Mouse (Mus musculus): ENCODE measurements around the gene Tiam1.

DNA sequence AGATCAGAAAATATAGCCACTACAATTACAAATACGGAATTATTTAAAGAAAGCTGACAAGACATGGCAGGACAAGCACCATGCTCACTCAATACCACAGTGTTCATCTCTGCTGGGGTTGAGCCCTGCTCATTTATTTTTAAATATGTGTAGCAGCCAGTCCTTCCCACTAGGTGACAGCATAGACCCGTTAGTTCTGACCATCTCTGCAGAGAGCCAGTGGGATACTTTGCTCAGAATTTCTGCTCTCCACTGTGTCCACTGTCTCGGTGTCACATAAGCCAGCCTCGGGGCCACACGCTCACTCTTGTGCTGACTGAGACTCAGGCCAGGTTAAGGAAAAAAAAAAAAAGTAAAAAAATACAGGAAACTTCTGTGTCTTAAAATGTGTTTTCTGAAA lies 299.0 kb downstream of the Tiam1 start:
- TF ChIP-seq CTCF (IDR thresholded peaks at IDR 0.05; ENCODE audit: control insufficient read depth, insufficient read depth, low read length) (peak; percentile 56), POLR2A (IDR thresholded peaks at IDR 0.05; ENCODE audit: borderline replicate concordance, control insufficient read depth, low read depth, low read length) (no peak)
